Mouse (Mus musculus) MEL (cell line): ENCODE data around the gene Me1. TPM values are rescaled to one million over a fixed set of nuclear protein-coding genes. Genes with fewer than 3 reads are reported as not detected.

Source experiments
- DNase-seq: peaks from one replicate; pipeline ENCODE4 v3.0.0; 2011; ENCODE audit warnings: low read depth, low spot score
- H3K27ac ChIP-seq: 2 replicates; pipeline ENCODE4 v1.5.1; 2012; ENCODE audit warnings: low read depth, mild to moderate bottlenecking, control low read depth, low read length, moderate library complexity; ENCODE audit not compliant: control insufficient read depth
- H3K27me3 ChIP-seq, 2 experiments: fragments of 150-350 bp in 1 of 2; sonication (generic) in 1 of 2; 2 replicates each; pipeline ENCODE4 v1.6.1; 2012; ENCODE audit warnings: low read length in 2 of 2, mild to moderate bottlenecking in 2 of 2, improper control_type of control experiment in 1 of 2, moderate library complexity in 1 of 2; ENCODE audit not compliant: insufficient read depth in 2 of 2, control insufficient read depth in 1 of 2
- H3K36me3 ChIP-seq, 2 experiments: 2 replicates each; pipeline ENCODE4 v1.6.1; 2012 to 2014; ENCODE audit warnings: low read length in 2 of 2, improper control_type of control experiment in 1 of 2, inconsistent platforms in 1 of 2, mild to moderate bottlenecking in 1 of 2; ENCODE audit not compliant: insufficient read depth in 2 of 2, control insufficient read depth in 1 of 2
- H3K4me1 ChIP-seq, 2 experiments: fragments of 150-350 bp in 1 of 2; sonication (generic) in 1 of 2; 2 replicates each; pipeline ENCODE4 v1.6.1; 2012; ENCODE audit warnings: low read length in 2 of 2, improper control_type of control experiment in 1 of 2, mild to moderate bottlenecking in 1 of 2; ENCODE audit not compliant: insufficient read depth in 2 of 2, control insufficient read depth in 1 of 2
- H3K4me3 ChIP-seq, 2 experiments: fragments of 150-350 bp in 1 of 2; sonication (generic) in 1 of 2; 2 replicates each; pipeline ENCODE4 v1.5.1; 2012; ENCODE audit warnings: low read depth in 2 of 2, low read length in 2 of 2, mild to moderate bottlenecking in 2 of 2, moderate library complexity in 2 of 2, control low read depth in 1 of 2, improper control_type of control experiment in 1 of 2; ENCODE audit not compliant: control insufficient read depth in 1 of 2, insufficient read depth in 1 of 2
- H3K79me2 ChIP-seq: 2 replicates; pipeline ENCODE4 v1.6.1; 2012; ENCODE audit warnings: mild to moderate bottlenecking, low read length, moderate library complexity; ENCODE audit not compliant: control insufficient read depth, poor library complexity, insufficient read depth
- H3K9ac ChIP-seq: 2 replicates; pipeline ENCODE4 v1.6.1; 2012; ENCODE audit warnings: low read depth, mild to moderate bottlenecking, control low read depth, low read length, moderate library complexity; ENCODE audit not compliant: control insufficient read depth, poor library complexity, severe bottlenecking
- H3K9me3 ChIP-seq: fragments of 150-350 bp; sonication (generic); replicated peaks from 2 replicates; pipeline ENCODE4 v1.6.1; 2012; ENCODE audit warnings: mild to moderate bottlenecking, low read length, improper control_type of control experiment, moderate library complexity; ENCODE audit not compliant: insufficient read depth
- ELF1 ChIP-seq: IDR thresholded peaks from 2 replicates; pipeline ENCODE4 v1.6.1; 2014; ENCODE audit warnings: low read depth, mild to moderate bottlenecking, inconsistent platforms, low read length, improper control_type of control experiment, moderate library complexity
- HCFC1 ChIP-seq: IDR thresholded peaks from 2 replicates; pipeline ENCODE4 v1.6.1; 2012; ENCODE audit warnings: low read depth, mild to moderate bottlenecking, inconsistent platforms, low read length, improper control_type of control experiment, moderate library complexity
- MAX ChIP-seq: IDR thresholded peaks from 2 replicates; pipeline ENCODE4 v1.6.1; 2011; ENCODE audit warnings: low read length, improper control_type of control experiment
- MEF2A ChIP-seq: IDR thresholded peaks from 2 replicates; pipeline ENCODE4 v1.6.1; 2014; ENCODE audit warnings: low read depth, mild to moderate bottlenecking, inconsistent platforms, low read length, improper control_type of control experiment; ENCODE audit not compliant: poor library complexity, insufficient replicate concordance, severe bottlenecking; ENCODE audit errors: extremely low read depth
- MXI1 ChIP-seq: IDR thresholded peaks from 2 replicates; pipeline ENCODE4 v1.6.1; 2011; ENCODE audit warnings: mild to moderate bottlenecking, low read depth, low read length, improper control_type of control experiment
- MYB ChIP-seq: IDR thresholded peaks from 2 replicates; pipeline ENCODE4 v1.6.1; 2011; ENCODE audit warnings: mild to moderate bottlenecking, low read depth, low read length, improper control_type of control experiment
- NRF1 ChIP-seq: IDR thresholded peaks from 2 replicates; pipeline ENCODE4 v1.6.1; 2014; ENCODE audit warnings: low read depth, mild to moderate bottlenecking, inconsistent platforms, low read length, improper control_type of control experiment, moderate library complexity; ENCODE audit not compliant: poor library complexity, insufficient read depth, severe bottlenecking
- POLR2A ChIP-seq, 2 experiments: IDR thresholded peaks; 2 replicates each; pipeline ENCODE4 v1.6.1; 2011 to 2012; ENCODE audit warnings: low read length in 2 of 2, mild to moderate bottlenecking in 2 of 2, control low read depth in 1 of 2, improper control_type of control experiment in 1 of 2, low read depth in 1 of 2, moderate library complexity in 1 of 2; ENCODE audit not compliant: control insufficient read depth in 1 of 2, insufficient read depth in 1 of 2, poor library complexity in 1 of 2
- POLR2AphosphoS5 ChIP-seq: IDR thresholded peaks from 2 replicates; pipeline ENCODE4 v1.6.1; 2012; ENCODE audit warnings: low read depth, borderline replicate concordance, mild to moderate bottlenecking, inconsistent platforms, low read length, moderate library complexity, mixed read lengths
- RAD21 ChIP-seq: IDR thresholded peaks from 2 replicates; pipeline ENCODE4 v1.6.1; 2011; ENCODE audit warnings: mild to moderate bottlenecking, low read depth, low read length, improper control_type of control experiment
- TAL1 ChIP-seq: IDR thresholded peaks from 2 replicates; pipeline ENCODE4 v1.6.1; 2012; ENCODE audit warnings: mild to moderate bottlenecking, inconsistent platforms, low read length, moderate library complexity, mixed read lengths
- TCF12 ChIP-seq: IDR thresholded peaks from 2 replicates; pipeline ENCODE4 v1.6.1; 2014; ENCODE audit warnings: low read depth, mild to moderate bottlenecking, inconsistent platforms, low read length, improper control_type of control experiment, moderate library complexity
- UBTF ChIP-seq: IDR thresholded peaks from 2 replicates; pipeline ENCODE4 v1.6.1; 2012; ENCODE audit warnings: low read depth, mild to moderate bottlenecking, inconsistent platforms, low read length, improper control_type of control experiment, moderate library complexity, borderline replicate concordance; ENCODE audit not compliant: insufficient read depth
- USF1 ChIP-seq: IDR thresholded peaks from 2 replicates; pipeline ENCODE4 v1.6.1; 2014; ENCODE audit warnings: low read depth, mild to moderate bottlenecking, inconsistent platforms, low read length, improper control_type of control experiment, moderate library complexity
- ZC3H11A ChIP-seq: IDR thresholded peaks from 2 replicates; pipeline ENCODE4 v1.6.1; 2012; ENCODE audit warnings: low read depth, mild to moderate bottlenecking, inconsistent platforms, low read length, improper control_type of control experiment
- ZKSCAN1 ChIP-seq: IDR thresholded peaks from 2 replicates; pipeline ENCODE4 v1.6.1; 2012; ENCODE audit warnings: low read depth, mild to moderate bottlenecking, inconsistent platforms, low read length, improper control_type of control experiment, moderate library complexity
- polyA plus RNA-seq, 2 experiments: library from polyadenylated mRNA; stranded (reverse) in 1 of 2; unstranded in 1 of 2; fragments of >175 nt in 1 of 2; fragments of >200 nt in 1 of 2; gene quantifications; 2 replicates each; pipeline versions ENCODE4 v1.2.1 to v1.2.4; 2012; ENCODE audit warnings: low replicate concordance in 2 of 2, low read depth in 1 of 2; ENCODE audit not compliant: insufficient read length in 2 of 2, insufficient read depth in 1 of 2, missing spikeins in 1 of 2
- total RNA-seq: library from RNA; depleted of rRNA; stranded (reverse); fragments of 300-350 nt; gene quantifications from 2 replicates; pipeline ENCODE4 v1.2.3, GENCODE M21; 2012

Gene Me1
- total and polyA plus RNA-seq, 3 experiments, result 7.1 to 123 (median 23.4) TPM

DNA sequence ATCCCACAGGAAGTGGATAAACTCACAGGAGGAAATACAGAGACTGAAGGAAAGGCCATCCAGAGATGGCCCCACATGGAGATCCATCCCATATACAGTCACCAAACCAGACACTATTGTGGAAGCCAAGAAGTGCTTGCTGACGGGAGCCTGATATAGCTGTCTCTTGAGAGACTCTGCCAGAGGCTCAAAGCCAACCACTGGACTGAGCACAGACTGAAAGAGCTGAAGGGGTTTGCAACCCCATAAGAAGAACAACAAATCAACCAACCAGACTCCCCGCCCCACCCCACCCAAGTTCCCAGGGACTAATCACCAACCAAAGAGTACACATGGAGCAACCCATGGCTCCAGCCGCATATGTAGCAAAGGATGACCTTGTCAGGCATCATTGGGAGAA lies 19.5 kb downstream of the Me1 start:
- Histone ChIP-seq H3K4me3 (no peak overlapping the region), H3K27me3 (no peaks in the 10 kb centered on the region), H3K9ac (no peak overlapping the region), H3K9me3 (no peaks in the 10 kb centered on the region), H3K79me2 (no peaks in the 10 kb centered on the region), H3K4me1 (no peaks in the 10 kb centered on the region), H3K36me3 (peaks cover 0 to 2% of the 10 kb centered on the region in 2 experiments; a peak in 1 of 4 replicates), H3K27ac (no peak overlapping the region)
- no peak for TF ChIP-seq ZKSCAN1
- TF ChIP-seq POLR2AphosphoS5, result no peak
- no peak for TF ChIP-seq USF1
- no peak for TF ChIP-seq NRF1
- no peak for TF ChIP-seq ELF1
- no peak for TF ChIP-seq RAD21
- no peak for TF ChIP-seq POLR2A (IDR thresholded peaks at IDR 0.05; ENCODE audit: control insufficient read depth in 1 of 2, insufficient read depth in 1 of 2, low read depth in 1 of 2, low read length in 2 of 2, poor library complexity in 1 of 2)
- DNase-seq, result no peak

GRCm38 (mm10) chr9:86675426-86675825 lies 20.3 kb downstream of the Me1 start:
- Histone ChIP-seq H3K79me2 (no peaks in the 10 kb centered on the region), H3K27ac (no peak overlapping the region), H3K9ac (no peak overlapping the region)
- TF ChIP-seq MEF2A (no peak), RAD21 (no peak), MXI1 (no peak)
- TF ChIP-seq, all 39 proteins: peak for 0
- Histone ChIP-seq H3K27me3 (no peaks in the 10 kb centered on the region), H3K9me3 (no peaks in the 10 kb centered on the region), H3K36me3 (peaks cover 0 to 2% of the 10 kb centered on the region in 2 experiments; a peak in 1 of 4 replicates), H3K4me3 (no peak overlapping the region), H3K4me1 (no peaks in the 10 kb centered on the region)
- DNase-seq, result no peak

- H3K27me3 ChIP-seq, result no peaks in the 10 kb centered on the region
- H3K9ac ChIP-seq, result no peak overlapping the region
- no peak overlapping the region for H3K4me3 ChIP-seq
- H3K79me2 ChIP-seq, result no peaks in the 10 kb centered on the region
- DNase-seq, result no peak
- H3K4me1 ChIP-seq, result no peaks in the 10 kb centered on the region
- no peaks in the 10 kb centered on the region for H3K9me3 ChIP-seq
- peaks cover 0 to 2% of the 10 kb centered on the region in 2 experiments; a peak in 1 of 4 replicates for H3K36me3 ChIP-seq
- no peak for TF ChIP-seq ZC3H11A
- TF ChIP-seq TAL1, result no peak
- TF ChIP-seq UBTF, result no peak
- TF ChIP-seq MYB, result no peak
- TF ChIP-seq MAX, result no peak
- TF ChIP-seq HCFC1, result no peak
- no peak for TF ChIP-seq TCF12
- no peak overlapping the region for H3K27ac ChIP-seq
These were observed 22.8 kb downstream of the Me1 start for GRCm38 (mm10) chr9:86672907-86673472.
